Mouse (Mus musculus): ENCODE results near the gene Rab11fip4. TPM values are rescaled to one million over a fixed set of nuclear protein-coding genes. Genes with fewer than 3 reads are reported as not detected.

The Rab11fip4 gene
- polyA plus RNA-seq, 1 experiment: not detected

- no peaks in the 10 kb centered on the region for H3K27me3 ChIP-seq (ENCODE audit: control insufficient read depth)
- no peaks in the 10 kb centered on the region for H3K36me3 ChIP-seq (ENCODE audit: control insufficient read depth)
- TF ChIP-seq GATA1 (IDR thresholded peaks at IDR 0.05; ENCODE audit: low read length) (no peak), TAL1 (IDR thresholded peaks at IDR 0.05; ENCODE audit: low read length) (no peak)
- no peak overlapping the region for H3K4me3 ChIP-seq (replicated peaks)
- H3K4me1 ChIP-seq (ENCODE audit: control insufficient read depth): no peaks in the 10 kb centered on the region
- H3K9me3 ChIP-seq (ENCODE audit: control insufficient read depth, low read length): no peaks in the 10 kb centered on the region
These were observed 134.0 kb downstream of the Rab11fip4 start for GRCm38 (mm10) chr11:79725005-79725404.

GRCm38 (mm10) chr11:79729231-79730047, 138.4 kb downstream of the Rab11fip4 start:
- H3K36me3 ChIP-seq (ENCODE audit: control insufficient read depth): no peaks in the 10 kb centered on the region; the same call in 1 of the 2 replicates
- no peak overlapping the region for H3K4me3 ChIP-seq (replicated peaks)
- no peak for TF ChIP-seq TAL1 (IDR thresholded peaks at IDR 0.05; ENCODE audit: low read length)
- no peak for TF ChIP-seq GATA1 (IDR thresholded peaks at IDR 0.05; ENCODE audit: low read length)
- no peaks in the 10 kb centered on the region for H3K27me3 ChIP-seq (ENCODE audit: control insufficient read depth)
- H3K4me1 ChIP-seq (ENCODE audit: control insufficient read depth): no peaks in the 10 kb centered on the region
- H3K9me3 ChIP-seq (ENCODE audit: control insufficient read depth, low read length): no peaks in the 10 kb centered on the region

GRCm38 (mm10) chr11:79730462-79730861, 139.4 kb downstream of the Rab11fip4 start:
- Histone ChIP-seq H3K27me3 (ENCODE audit: control insufficient read depth) (no peaks in the 10 kb centered on the region), H3K36me3 (ENCODE audit: control insufficient read depth) (no peaks in the 10 kb centered on the region; the same call in 1 of the 2 replicates), H3K9me3 (ENCODE audit: control insufficient read depth, low read length) (no peaks in the 10 kb centered on the region), H3K4me1 (ENCODE audit: control insufficient read depth) (peaks cover 3% of the 10 kb centered on the region; the same call in 1 of the 2 replicates), H3K4me3 (replicated peaks) (no peak overlapping the region)
- TF ChIP-seq GATA1 (IDR thresholded peaks at IDR 0.05; ENCODE audit: low read length) (no peak), TAL1 (IDR thresholded peaks at IDR 0.05; ENCODE audit: low read length) (no peak)

GRCm38 (mm10) chr11:79731476-79731875, 140.5 kb downstream of the Rab11fip4 start:
- Histone ChIP-seq H3K36me3 (ENCODE audit: control insufficient read depth) (no peaks in the 10 kb centered on the region; the same call in 1 of the 2 replicates), H3K9me3 (ENCODE audit: control insufficient read depth, low read length) (no peaks in the 10 kb centered on the region), H3K27me3 (ENCODE audit: control insufficient read depth) (no peaks in the 10 kb centered on the region), H3K4me3 (replicated peaks) (no peak overlapping the region), H3K4me1 (ENCODE audit: control insufficient read depth) (peaks cover 10% of the 10 kb centered on the region)
- TF ChIP-seq GATA1 (IDR thresholded peaks at IDR 0.05; ENCODE audit: low read length) (no peak), TAL1 (IDR thresholded peaks at IDR 0.05; ENCODE audit: low read length) (no peak)

GRCm38 (mm10) chr11:79733013-79733412, 142.0 kb downstream of the Rab11fip4 start:
- TF ChIP-seq TAL1 (IDR thresholded peaks at IDR 0.05; ENCODE audit: low read length): no peak
- no peak for TF ChIP-seq GATA1 (IDR thresholded peaks at IDR 0.05; ENCODE audit: low read length)
- Histone ChIP-seq H3K27me3 (ENCODE audit: control insufficient read depth) (no peaks in the 10 kb centered on the region), H3K36me3 (ENCODE audit: control insufficient read depth) (no peaks in the 10 kb centered on the region; the same call in 1 of the 2 replicates), H3K4me3 (replicated peaks) (no peak overlapping the region), H3K4me1 (ENCODE audit: control insufficient read depth) (peaks cover 17% of the 10 kb centered on the region), H3K9me3 (ENCODE audit: control insufficient read depth, low read length) (no peaks in the 10 kb centered on the region)

GRCm38 (mm10) chr11:79736232-79737006, 145.4 kb downstream of the Rab11fip4 start:
- no peak for TF ChIP-seq TAL1 (IDR thresholded peaks at IDR 0.05; ENCODE audit: low read length)
- TF ChIP-seq GATA1 (IDR thresholded peaks at IDR 0.05; ENCODE audit: low read length): no peak
- no peaks in the 10 kb centered on the region for H3K9me3 ChIP-seq (ENCODE audit: control insufficient read depth, low read length)
- no peak overlapping the region for H3K4me3 ChIP-seq (replicated peaks)
- no peaks in the 10 kb centered on the region for H3K27me3 ChIP-seq (ENCODE audit: control insufficient read depth)
- H3K36me3 ChIP-seq (ENCODE audit: control insufficient read depth): no peaks in the 10 kb centered on the region
- peaks cover 17% of the 10 kb centered on the region for H3K4me1 ChIP-seq (ENCODE audit: control insufficient read depth)

GRCm38 (mm10) chr11:79737126-79737697, 146.2 kb downstream of the Rab11fip4 start:
- no peak for TF ChIP-seq TAL1 (IDR thresholded peaks at IDR 0.05; ENCODE audit: low read length)
- TF ChIP-seq GATA1 (IDR thresholded peaks at IDR 0.05; ENCODE audit: low read length): no peak
- Histone ChIP-seq H3K4me1 (ENCODE audit: control insufficient read depth) (peaks cover 17% of the 10 kb centered on the region), H3K27me3 (ENCODE audit: control insufficient read depth) (no peaks in the 10 kb centered on the region), H3K9me3 (ENCODE audit: control insufficient read depth, low read length) (no peaks in the 10 kb centered on the region), H3K4me3 (replicated peaks) (no peak overlapping the region), H3K36me3 (ENCODE audit: control insufficient read depth) (no peaks in the 10 kb centered on the region)

- no peaks in the 10 kb centered on the region for H3K9me3 ChIP-seq (ENCODE audit: control insufficient read depth, low read length)
- peaks cover 17% of the 10 kb centered on the region for H3K4me1 ChIP-seq (ENCODE audit: control insufficient read depth)
- no peaks in the 10 kb centered on the region for H3K36me3 ChIP-seq (ENCODE audit: control insufficient read depth)
- H3K4me3 ChIP-seq (replicated peaks): no peak overlapping the region
- H3K27me3 ChIP-seq (ENCODE audit: control insufficient read depth): no peaks in the 10 kb centered on the region
- TF ChIP-seq TAL1 (IDR thresholded peaks at IDR 0.05; ENCODE audit: low read length) (no peak), GATA1 (IDR thresholded peaks at IDR 0.05; ENCODE audit: low read length) (no peak)
These were observed 147.0 kb downstream of the Rab11fip4 start for GRCm38 (mm10) chr11:79737865-79738502.
